Mouse (Mus musculus) hindbrain, postnatal 0 days (tissue): ENCODE measurements around the gene Srsf4. TPM values are rescaled to one million over a fixed set of nuclear protein-coding genes. Genes with fewer than 3 reads are reported as not detected.

ENCODE experiments used
- ATAC-seq: fragments of 200-750 bp; cut with Nextera tagmentation; 2 replicates; pipeline ENCODE4 v1.8.0; 2017; ENCODE audit warnings: mild to moderate bottlenecking, moderate TSS enrichment, moderate library complexity
- DNase-seq: peaks from one replicate; pipeline ENCODE4 v3.0.0-alpha.2; 2015; ENCODE audit warnings: low spot score
- H3K27ac ChIP-seq: fragments of 300-500 bp; sonication (generic); 2 replicates; pipeline ENCODE4 v1.5.1; 2014; ENCODE audit warnings: mild to moderate bottlenecking
- H3K27me3 ChIP-seq: fragments of 300-500 bp; sonication (generic); 2 replicates; pipeline ENCODE4 v1.6.1; 2014; ENCODE audit warnings: low read length, mixed read lengths; ENCODE audit not compliant: insufficient read depth
- H3K36me3 ChIP-seq: fragments of 300-500 bp; sonication (generic); 2 replicates; pipeline ENCODE4 v1.6.1; 2014; ENCODE audit warnings: low read length, mixed read lengths; ENCODE audit not compliant: insufficient read depth
- H3K4me1 ChIP-seq: fragments of 300-500 bp; sonication (generic); 2 replicates; pipeline ENCODE4 v1.6.1; 2014; ENCODE audit warnings: antibody characterized with exemption, low read length, mixed read lengths; ENCODE audit not compliant: insufficient read depth
- H3K4me2 ChIP-seq: fragments of 300-500 bp; sonication (generic); 2 replicates; pipeline ENCODE4 v1.6.1; 2014; ENCODE audit warnings: low read depth, mild to moderate bottlenecking, low read length, moderate library complexity, mixed read lengths
- H3K4me3 ChIP-seq: fragments of 300-500 bp; sonication (generic); 2 replicates; pipeline ENCODE4 v1.5.1; 2014; ENCODE audit warnings: low read length
- H3K9ac ChIP-seq: fragments of 300-500 bp; sonication (generic); replicated peaks from 2 replicates; pipeline ENCODE4 v1.6.1; 2014; ENCODE audit warnings: mild to moderate bottlenecking, low read length, moderate library complexity, mixed read lengths
- H3K9me3 ChIP-seq: fragments of 300-500 bp; sonication (generic); 2 replicates; pipeline ENCODE4 v1.6.1; 2016; ENCODE audit warnings: low read length, mixed read lengths
- CTCF ChIP-seq: IDR thresholded peaks from 2 replicates; pipeline ENCODE4 v1.5.1; 2016; ENCODE audit warnings: antibody characterized with exemption, control low read depth, low read depth
- WGBS: fragments of 180-500 bp; shearing (Covaris S2); extraction: QIAGEN DNeasy Blood & Tissue Kit; methylation state at CpG from one replicate; pipeline ENCODE4 v1.1.7; 2014; 5-methylcytosine and 5-hydroxymethylcytosine counted together
- polyA plus RNA-seq: library from polyadenylated mRNA; unstranded; fragments of >200 nt; fragmentation: Nextera tagmentation; extraction: Ambion mirVana; gene quantifications from 2 replicates; pipeline ENCODE4 v1.2.1, GENCODE M21; 2015
- total RNA-seq: library from RNA; depleted of rRNA; stranded (reverse); fragments of >200 nt; gene quantifications from 2 replicates; pipeline ENCODE4 v1.2.3, GENCODE M21; 2014

Srsf4 gene
- total and polyA plus RNA-seq, 2 experiments from 2014 or later: 25.9 to 76.0 TPM

GRCm38 (mm10) chr4:131832759-131833407 lies 40.5 kb upstream of the Srsf4 start:
- TF ChIP-seq CTCF: no peak
- ATAC-seq (no peak), DNase-seq (no peak)
- 79% methylated on average over 3 of the region's 3 CpGs for WGBS
- Histone ChIP-seq H3K36me3 (no peaks in the 10 kb centered on the region), H3K4me3 (no peak overlapping the region), H3K27me3 (no peaks in the 10 kb centered on the region), H3K4me2 (no peak overlapping the region), H3K27ac (no peak overlapping the region), H3K9ac (no peak overlapping the region), H3K4me1 (0 out of 2 replicates have a peak, but pooled peaks cover 5% of the 10 kb centered on the region), H3K9me3 (no peaks in the 10 kb centered on the region)

DNA sequence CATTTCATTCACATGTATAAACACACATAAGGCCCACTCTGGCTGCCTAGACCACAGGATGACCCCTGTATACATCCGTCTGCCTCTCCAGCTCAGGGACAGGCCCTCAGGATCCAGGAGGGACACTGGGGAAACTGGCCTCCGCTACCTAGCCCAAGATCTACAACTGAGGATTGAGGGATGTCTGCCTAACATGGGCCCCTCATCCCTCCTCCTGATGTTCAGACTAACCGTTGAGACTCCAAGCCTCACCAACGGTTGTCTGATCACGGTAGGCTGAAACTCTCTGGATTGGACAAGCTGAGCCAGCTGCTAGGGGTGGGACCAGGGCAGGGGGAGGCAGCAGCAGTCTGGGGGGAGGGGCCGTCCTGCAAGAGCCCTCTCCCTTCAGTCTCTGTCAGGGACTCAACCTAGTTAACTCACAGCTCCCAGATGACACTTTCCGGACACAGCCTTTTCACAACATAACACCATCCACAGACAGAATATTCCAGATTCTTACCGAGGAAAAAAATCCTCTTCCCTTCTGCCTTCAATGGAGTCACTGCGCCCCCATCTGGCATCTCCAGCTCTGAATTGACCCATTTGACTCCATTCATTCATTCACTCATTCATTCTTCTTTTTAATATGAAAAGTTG lies 39.3 kb upstream of the Srsf4 start:
- ATAC-seq (peak; percentile 28; the same call in 1 of the 2 replicates), DNase-seq (peak; percentile 82)
- Histone ChIP-seq H3K9me3 (no peaks in the 10 kb centered on the region), H3K4me3 (no peak overlapping the region), H3K9ac (no peak overlapping the region), H3K36me3 (no peaks in the 10 kb centered on the region), H3K4me1 (0 out of 2 replicates have a peak, but pooled peaks cover 5% of the 10 kb centered on the region), H3K27me3 (no peaks in the 10 kb centered on the region), H3K4me2 (no peak overlapping the region), H3K27ac (0 out of 2 replicates have a peak overlapping the region, but pooled peaks have one; percentile 2)
- peak; percentile 77 for TF ChIP-seq CTCF
- 30% methylated on average over 9 of the region's 9 CpGs for WGBS

DNA sequence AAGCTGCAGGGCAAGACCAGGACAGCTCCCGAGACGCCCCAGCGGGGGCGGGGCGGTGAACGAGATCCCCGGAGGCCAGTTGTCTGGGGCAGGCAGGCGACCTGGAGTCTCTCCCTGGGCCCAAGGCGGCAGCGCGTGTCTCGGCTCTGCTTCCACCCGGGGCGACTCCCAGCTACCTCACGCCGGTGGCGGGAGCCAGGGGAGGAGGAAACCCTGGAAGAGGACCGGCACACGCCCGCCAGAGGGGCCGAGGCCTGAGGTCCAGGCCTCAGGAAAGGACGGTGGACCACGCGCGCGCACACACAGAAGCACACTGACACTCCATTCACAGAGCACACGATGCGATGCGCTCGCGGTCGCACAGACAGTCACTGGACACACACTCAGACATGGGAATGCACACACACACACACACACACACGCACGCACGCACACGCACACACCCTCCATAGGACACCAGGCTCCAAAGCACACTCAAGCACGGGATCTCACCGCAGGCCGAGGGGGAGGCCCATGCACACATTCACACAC lies 37.0 kb upstream of the Srsf4 start:
- Histone ChIP-seq H3K4me1 (no peaks in the 10 kb centered on the region), H3K9me3 (no peaks in the 10 kb centered on the region), H3K36me3 (no peaks in the 10 kb centered on the region), H3K27me3 (no peaks in the 10 kb centered on the region), H3K27ac (no peak overlapping the region), H3K9ac (peak overlapping the region; percentile 65), H3K4me3 (peak overlapping the region; percentile 59), H3K4me2 (peak overlapping the region; percentile 99)
- no peak for TF ChIP-seq CTCF
- WGBS: 2% methylated on average over 39 of the region's 39 CpGs
- DNase-seq (peak; percentile 25), ATAC-seq (no peak)

DNA sequence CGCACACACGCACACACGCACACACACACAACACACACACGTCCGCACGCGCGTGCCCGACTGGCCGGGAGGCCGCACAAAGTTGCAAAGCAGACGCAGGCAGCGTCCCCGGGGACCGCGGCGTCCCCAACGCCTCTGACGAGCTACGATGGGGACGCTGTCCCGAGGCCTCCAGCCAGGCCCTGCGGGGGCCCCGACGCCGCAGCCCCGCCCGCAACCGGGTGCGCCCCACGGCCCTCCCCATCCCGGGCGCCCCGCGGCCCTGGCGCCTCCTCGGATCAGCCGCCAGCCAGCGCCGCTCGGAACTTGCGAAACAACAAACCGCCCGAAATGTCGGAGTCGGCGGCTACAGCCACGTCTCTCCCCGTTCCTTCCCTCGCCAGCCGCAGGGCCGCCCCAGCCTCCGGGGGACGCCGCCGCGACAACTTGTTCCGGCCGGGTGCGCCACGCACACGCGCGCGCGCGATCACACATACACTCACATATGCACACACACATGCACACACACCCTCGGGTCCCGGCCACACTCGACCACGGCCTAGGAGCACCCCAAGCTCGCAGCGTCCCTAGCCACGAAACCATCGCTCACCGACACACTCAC lies 36.4 kb upstream of the Srsf4 start:
- peak overlapping the region; percentile 65 for H3K9ac ChIP-seq
- no peaks in the 10 kb centered on the region for H3K4me1 ChIP-seq
- H3K27me3 ChIP-seq: 0 out of 2 replicates have a peak, but pooled peaks cover 2% of the 10 kb centered on the region
- no peak for ATAC-seq
- peak overlapping the region; percentile 59 for H3K4me3 ChIP-seq
- H3K4me2 ChIP-seq: peak overlapping the region; percentile 99
- H3K9me3 ChIP-seq: no peaks in the 10 kb centered on the region
- H3K36me3 ChIP-seq: no peaks in the 10 kb centered on the region
- WGBS: under 1% methylated on average over 71 of the region's 76 CpGs
- H3K27ac ChIP-seq: no peak overlapping the region
- no peak for TF ChIP-seq CTCF
- DNase-seq: peak; percentile 52

DNA sequence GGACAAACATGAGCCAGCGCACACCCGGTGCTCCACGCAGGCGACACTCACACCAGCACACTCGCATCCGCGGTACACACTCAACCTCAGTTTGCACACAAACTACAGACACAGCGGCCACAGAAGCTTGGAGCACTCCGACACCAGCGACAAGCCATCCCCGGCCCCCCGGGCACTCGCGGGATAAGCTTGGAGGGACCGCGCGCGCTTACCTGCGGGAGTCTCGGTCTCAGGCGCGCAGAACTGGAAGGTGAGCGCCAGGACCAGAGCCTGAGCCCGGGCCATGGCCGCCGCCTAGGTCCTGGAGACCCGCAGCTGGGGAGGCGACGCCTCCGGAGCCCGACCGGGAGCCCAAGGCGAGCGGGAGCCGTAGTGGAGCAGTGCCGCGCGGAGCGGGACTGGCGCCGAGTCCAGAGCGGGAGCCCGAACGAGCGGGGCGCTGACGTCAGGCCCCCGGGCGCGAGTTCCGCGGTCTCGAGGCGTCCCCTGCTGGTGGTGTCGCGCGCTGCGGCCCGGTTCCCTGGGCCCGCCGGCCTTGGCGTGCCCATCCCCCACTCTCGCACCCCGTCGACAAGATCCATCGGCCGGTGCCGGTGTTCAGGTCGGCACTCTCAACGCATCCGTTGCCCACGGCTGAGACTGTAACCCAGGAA lies 35.4 kb upstream of the Srsf4 start, which contains the start of gene Ptpru:
Ptpru (minus strand) TSS at position 417 of the 653 bp plus-strand sequence.
- peak; percentile 85 for ATAC-seq
- WGBS: 1% methylated on average over 71 of the region's 72 CpGs
- DNase-seq: peak; percentile 90
- H3K36me3 ChIP-seq: no peaks in the 10 kb centered on the region
- peak; percentile 71 for TF ChIP-seq CTCF
- H3K9me3 ChIP-seq: no peaks in the 10 kb centered on the region
- no peaks in the 10 kb centered on the region for H3K4me1 ChIP-seq
- H3K27ac ChIP-seq: no peak within 1 kb of the TSS
- H3K9ac ChIP-seq: peak within 1 kb of the TSS; percentile 65
- H3K4me3 ChIP-seq: peak within 1 kb of the TSS; percentile 59
- peak within 1 kb of the TSS; percentile 99 for H3K4me2 ChIP-seq
- H3K27me3 ChIP-seq: 0 out of 2 replicates have a peak, but pooled peaks cover 4% of the 10 kb centered on the region

DNA sequence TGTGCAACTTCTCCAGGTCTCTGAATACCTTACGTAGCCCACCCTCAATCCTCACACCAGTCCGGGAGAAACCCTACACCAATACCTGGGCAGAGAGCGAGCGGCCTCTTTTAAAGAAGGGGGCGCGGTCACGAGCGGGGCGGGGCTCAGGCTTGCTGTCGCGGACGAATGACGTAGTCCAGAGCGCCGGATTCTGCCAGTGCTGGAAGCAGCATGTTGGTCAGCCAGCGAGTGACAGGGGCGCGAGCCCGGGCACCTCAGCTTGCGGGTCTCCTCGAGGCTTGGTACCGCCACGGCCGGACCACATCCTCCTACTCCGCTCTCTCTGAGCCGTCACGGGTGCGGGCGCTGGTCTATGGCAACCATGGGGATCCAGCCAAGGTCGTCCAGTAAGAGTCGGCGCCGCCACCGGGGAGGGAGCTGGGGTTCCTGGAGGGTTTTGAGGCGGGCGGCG lies 30.1 kb upstream of the Srsf4 start, which contains the start of gene Mecr:
Mecr (plus strand) TSS at position 181 of the 454 bp plus-strand sequence.
- peak within 1 kb of the TSS; percentile 68 for H3K4me3 ChIP-seq
- no peaks in the 10 kb centered on the region for H3K36me3 ChIP-seq
- H3K27ac ChIP-seq: 0 out of 2 replicates have a peak within 1 kb of the TSS, but pooled peaks have one; percentile 27
- peak within 1 kb of the TSS; percentile 67 for H3K9ac ChIP-seq
- 0% methylated on average over 37 of the region's 37 CpGs for WGBS
- 0 out of 2 replicates have a peak, but pooled peaks cover 4% of the 10 kb centered on the region for H3K27me3 ChIP-seq
- peak within 1 kb of the TSS; percentile 93 for H3K4me2 ChIP-seq
- H3K4me1 ChIP-seq: peaks cover 4% of the 10 kb centered on the region; the same call in 1 of the 2 replicates
- no peaks in the 10 kb centered on the region for H3K9me3 ChIP-seq
- peak; percentile 89 for ATAC-seq
- peak; percentile 96 for DNase-seq
- no peak for TF ChIP-seq CTCF
